Mouse (Mus musculus) C2C12 (cell line): ENCODE results near the gene Olfr1392. TPM values are rescaled to one million over a fixed set of nuclear protein-coding genes. Genes with fewer than 3 reads are reported as not detected.

Experiments
- H3K27me3 ChIP-seq: one replicate; pipeline ENCODE4 v1.6.1; 2011; ENCODE audit not compliant: control insufficient read depth, insufficient read depth, insufficient read length
- H3K36me3 ChIP-seq: one replicate; pipeline ENCODE4 v1.6.1; 2011; ENCODE audit not compliant: control insufficient read depth, insufficient read depth
- H3K4me3 ChIP-seq: one replicate; pipeline ENCODE4 v1.5.1; 2011; ENCODE audit warnings: mild to moderate bottlenecking, control low read depth; ENCODE audit not compliant: poor library complexity, insufficient read depth, severe bottlenecking
- H3K79me2 ChIP-seq: one replicate; pipeline ENCODE4 v1.6.1; 2011; ENCODE audit not compliant: control insufficient read depth, insufficient read depth
- H3K79me3 ChIP-seq: one replicate; pipeline ENCODE4 v1.6.1; 2011; ENCODE audit warnings: low read depth, control low read depth
- H3ac ChIP-seq: one replicate; pipeline ENCODE3; 2011; ENCODE audit warnings: low read depth; ENCODE audit not compliant: control insufficient read depth, insufficient read length
- CEBPB ChIP-seq: IDR thresholded peaks from one replicate; pipeline ENCODE4 v1.6.1; 2011; ENCODE audit warnings: low read depth, mild to moderate bottlenecking, control low read depth, moderate library complexity
- CTCF ChIP-seq: IDR thresholded peaks from one replicate; pipeline ENCODE4 v1.5.1; 2011; ENCODE audit not compliant: control insufficient read depth, insufficient read depth, insufficient read length
- FOSL1 ChIP-seq: IDR thresholded peaks from one replicate; pipeline ENCODE4 v1.8.0; 2011; ENCODE audit warnings: mild to moderate bottlenecking, low read length; ENCODE audit not compliant: poor library complexity, insufficient read depth, severe bottlenecking
- MAX ChIP-seq: IDR thresholded peaks from one replicate; pipeline ENCODE4 v1.6.1; 2011; ENCODE audit warnings: mild to moderate bottlenecking, control low read depth
- MYOD1 ChIP-seq: IDR thresholded peaks from one replicate; pipeline ENCODE4 v1.6.1; 2011; ENCODE audit warnings: low read depth; ENCODE audit not compliant: control insufficient read depth, insufficient read length
- MYOG ChIP-seq: IDR thresholded peaks from one replicate; pipeline ENCODE4 v1.6.1; 2011; ENCODE audit not compliant: control insufficient read depth, insufficient read length; ENCODE audit errors: extremely low read depth
- USF1 ChIP-seq: IDR thresholded peaks from one replicate; pipeline ENCODE4 v1.6.1; 2011; ENCODE audit warnings: low read depth, mild to moderate bottlenecking, control low read depth, moderate library complexity
- polyA plus RNA-seq: library from polyadenylated mRNA; unstranded; fragments of >200 nt; fragmentation: generic; extraction: Trizol; gene quantifications from one replicate; pipeline ENCODE4 v1.2.1, GENCODE M21; 2012; ENCODE audit warnings: missing spikeins

Gene Olfr1392
- polyA plus RNA-seq, 1 experiment = not detected

- Histone ChIP-seq H3K79me3 (no peaks in the 10 kb centered on the region), H3K27me3 (no peaks in the 10 kb centered on the region), H3K79me2 (no peaks in the 10 kb centered on the region), H3K4me3 (no peak overlapping the region), H3ac (no peak overlapping the region), H3K36me3 (no peaks in the 10 kb centered on the region)
- TF ChIP-seq MAX (no peak), CEBPB (no peak), MYOD1 (no peak), CTCF (no peak), USF1 (no peak), FOSL1 (no peak), MYOG (no peak)
These were observed 43.6 kb upstream of the Olfr1392 start for GRCm38 (mm10) chr11:49241471-49241870.

DNA sequence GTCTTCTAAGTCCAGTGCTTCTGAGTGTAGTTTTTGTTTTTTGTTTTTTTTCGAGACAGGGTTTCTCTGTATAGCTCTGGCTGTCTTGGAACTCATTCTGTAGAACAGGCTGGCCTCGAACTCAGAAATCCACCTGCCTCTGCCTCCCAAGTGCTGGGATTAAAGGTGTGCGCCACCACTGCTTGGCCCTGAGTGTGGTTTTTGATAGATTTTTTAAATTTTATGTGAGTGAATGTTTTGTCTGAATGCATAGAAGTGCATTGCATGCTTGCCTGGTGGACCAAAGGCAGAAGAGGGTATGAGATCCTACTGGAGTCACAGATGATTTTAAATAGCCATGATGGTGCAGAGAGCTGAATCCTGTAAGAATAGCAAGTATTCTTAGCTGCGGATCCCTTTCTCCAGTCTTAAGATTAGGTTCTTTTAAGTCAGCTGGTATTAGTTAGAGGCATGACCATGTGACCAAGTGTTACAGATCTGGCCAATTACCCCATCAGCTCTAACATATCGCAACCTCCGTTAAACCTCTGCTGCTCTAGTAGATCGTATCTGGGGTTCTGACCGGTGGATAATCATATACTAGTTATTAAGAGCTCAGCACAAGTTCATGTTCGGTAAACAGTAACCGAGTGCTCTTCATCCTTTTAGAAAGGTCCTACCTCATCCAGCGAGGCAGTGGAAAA is 42.0 kb upstream of the Olfr1392 start:
- no peaks in the 10 kb centered on the region for H3K27me3 ChIP-seq
- H3K4me3 ChIP-seq = peak overlapping the region; percentile 39
- H3K36me3 ChIP-seq = no peaks in the 10 kb centered on the region
- TF ChIP-seq USF1 (peak; percentile 82), CEBPB (peak; percentile 14), MYOG (no peak)
- peak overlapping the region; percentile 45 for H3ac ChIP-seq
- no peaks in the 10 kb centered on the region for H3K79me2 ChIP-seq
- H3K79me3 ChIP-seq = no peaks in the 10 kb centered on the region

- no peaks in the 10 kb centered on the region for H3K36me3 ChIP-seq
- peaks cover 5% of the 10 kb centered on the region for H3K79me2 ChIP-seq
These were observed 41.1 kb upstream of the Olfr1392 start, which contains the start of gene Mgat1 for GRCm38 (mm10) chr11:49243727-49244594. Gene Mgat1, plus strand, starts transcription at chr11:49244191.

DNA sequence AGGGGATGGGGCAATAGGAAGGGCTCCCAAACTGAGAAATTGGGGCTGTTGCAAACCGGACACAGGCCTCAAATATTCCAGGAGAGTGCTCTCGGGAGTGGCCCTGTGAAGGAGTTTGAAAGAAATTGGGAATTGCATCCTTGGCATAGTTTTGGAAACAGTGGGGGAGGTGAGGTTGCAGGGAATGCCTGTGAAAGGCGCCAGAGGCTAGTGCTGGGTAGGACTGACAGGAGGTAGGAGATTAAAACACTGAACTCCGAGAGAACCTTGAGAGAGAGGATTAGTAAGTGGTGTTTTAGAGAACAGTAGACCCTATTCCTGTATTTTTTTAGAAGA is 40.5 kb upstream of the Olfr1392 start:
- Histone ChIP-seq H3K4me3 (peak overlapping the region; percentile 39), H3K27me3 (no peaks in the 10 kb centered on the region), H3K79me2 (peaks cover 7% of the 10 kb centered on the region), H3K36me3 (no peaks in the 10 kb centered on the region), H3K79me3 (no peaks in the 10 kb centered on the region), H3ac (peak overlapping the region; percentile 19)
- no peak for TF ChIP-seq MYOD1

More at GRCm38 (mm10) chr11:49243727-49244594, 41.1 kb upstream of the Olfr1392 start, which contains the start of gene Mgat1:
- H3K79me3 ChIP-seq = no peaks in the 10 kb centered on the region
- peak within 1 kb of the TSS; percentile 39 for H3K4me3 ChIP-seq
- TF ChIP-seq MYOG (no peak), CEBPB (no peak), USF1 (peak; percentile 3), MAX (peak; percentile 51), CTCF (no peak)
- H3K27me3 ChIP-seq = no peaks in the 10 kb centered on the region
- H3ac ChIP-seq = peak within 1 kb of the TSS; percentile 72

GRCm38 (mm10) chr11:49245176-49245575 is 39.9 kb upstream of the Olfr1392 start:
- no peak overlapping the region for H3ac ChIP-seq
- H3K4me3 ChIP-seq = no peak overlapping the region
- TF ChIP-seq CEBPB (no peak), MAX (no peak), USF1 (peak; percentile 19), MYOD1 (no peak), MYOG (no peak)
- H3K36me3 ChIP-seq = no peaks in the 10 kb centered on the region
- H3K27me3 ChIP-seq = no peaks in the 10 kb centered on the region
- no peaks in the 10 kb centered on the region for H3K79me3 ChIP-seq
- peaks cover 7% of the 10 kb centered on the region for H3K79me2 ChIP-seq

GRCm38 (mm10) chr11:49245634-49246415 is 39.3 kb upstream of the Olfr1392 start:
- no peaks in the 10 kb centered on the region for H3K36me3 ChIP-seq
- H3K79me3 ChIP-seq = peaks cover 2% of the 10 kb centered on the region
- peaks cover 11% of the 10 kb centered on the region for H3K79me2 ChIP-seq
- H3ac ChIP-seq = no peak overlapping the region
- no peaks in the 10 kb centered on the region for H3K27me3 ChIP-seq
- TF ChIP-seq MAX (no peak), MYOG (no peak), USF1 (no peak), CEBPB (no peak), MYOD1 (no peak)
- no peak overlapping the region for H3K4me3 ChIP-seq
